Mouse (Mus musculus): Measurements from ENCODE around the gene Megf11.
"Not testable (repeated sequence)": the region's sequence is repeated elsewhere in the genome, so short reads cannot be mapped to it uniquely, and the experiment has no call there.

Megf11 gene

DNA sequence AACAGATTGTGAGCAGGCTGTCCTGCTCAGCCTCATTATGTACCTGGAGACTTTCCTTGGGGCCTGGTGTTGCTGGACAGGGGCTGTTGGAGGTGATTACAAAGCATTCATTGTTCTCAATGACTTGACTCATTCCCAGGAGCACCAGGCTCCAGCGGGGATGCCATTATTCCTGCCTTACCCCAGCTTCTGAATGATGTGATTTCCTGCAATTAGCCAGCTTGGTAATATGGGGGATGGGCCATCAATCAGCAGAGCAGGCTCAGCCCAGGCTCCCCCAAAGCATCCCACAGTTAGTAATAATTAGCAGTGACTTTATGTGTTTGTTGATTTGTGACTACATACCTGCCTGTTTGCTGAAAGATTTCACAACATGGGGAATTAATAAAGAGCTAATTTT is 279.2 kb downstream of the Megf11 start:
- no peak for DNase-seq

DNA sequence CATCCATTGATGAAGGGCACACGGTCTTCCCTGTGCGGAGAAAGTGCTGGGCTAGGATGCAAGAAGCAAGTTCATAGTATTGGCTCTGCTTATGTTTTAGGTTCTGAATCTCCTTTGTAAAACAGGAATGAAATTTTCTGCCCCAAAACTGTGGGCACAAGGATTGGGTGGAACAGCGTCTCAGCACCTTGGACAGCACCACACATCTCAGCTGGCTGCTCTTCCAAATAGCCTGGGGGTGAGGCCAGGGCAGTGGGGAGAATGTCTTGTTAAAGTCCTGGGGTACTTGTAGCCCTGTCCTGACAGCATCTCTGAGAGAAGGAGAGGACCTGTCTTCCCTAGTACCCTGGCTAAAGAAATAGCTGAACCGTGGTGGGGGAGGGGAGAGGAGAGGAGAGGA is 281.1 kb downstream of the Megf11 start:
- peak; percentile 4 for DNase-seq

DNA sequence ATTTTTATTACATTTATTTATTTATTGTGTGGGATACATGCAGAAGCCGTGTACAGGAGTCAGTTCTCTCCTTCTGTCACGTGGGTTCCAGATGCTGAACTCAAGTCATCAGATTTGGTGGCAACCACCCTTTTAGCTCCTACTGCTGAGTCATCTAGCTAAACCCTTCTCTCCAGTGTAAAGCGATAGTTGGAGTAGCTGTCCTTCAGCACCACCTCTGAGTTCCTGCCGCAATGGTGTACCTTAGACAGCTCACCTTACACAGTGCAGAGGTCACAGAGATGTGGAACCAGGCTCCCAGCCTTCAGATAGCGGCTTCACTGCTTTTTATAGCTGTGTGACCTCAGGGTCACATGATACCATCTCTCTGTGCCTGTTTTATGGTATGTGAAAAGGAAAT is 282.1 kb downstream of the Megf11 start:
- peak; percentile 4 for DNase-seq

DNA sequence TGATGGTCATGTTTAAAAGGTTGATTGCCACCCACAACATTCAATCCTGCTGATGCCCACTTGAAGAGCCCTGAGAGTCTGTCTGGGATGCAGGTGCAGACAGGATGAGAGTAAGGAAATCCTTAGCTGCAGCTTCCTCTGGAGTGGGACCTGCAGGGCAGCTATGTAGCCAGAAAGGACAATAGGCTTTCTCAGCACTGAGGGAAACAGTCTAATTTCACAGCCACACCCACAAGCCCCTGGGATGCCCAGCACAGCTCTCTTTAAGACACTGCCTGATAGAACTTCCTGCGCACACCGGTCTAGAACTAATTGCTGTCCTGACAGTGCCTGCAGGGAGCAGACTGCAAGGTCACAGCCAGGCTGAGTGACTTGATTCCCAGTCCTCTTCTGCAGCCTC is 282.6 kb downstream of the Megf11 start:
- no peak for DNase-seq

DNA sequence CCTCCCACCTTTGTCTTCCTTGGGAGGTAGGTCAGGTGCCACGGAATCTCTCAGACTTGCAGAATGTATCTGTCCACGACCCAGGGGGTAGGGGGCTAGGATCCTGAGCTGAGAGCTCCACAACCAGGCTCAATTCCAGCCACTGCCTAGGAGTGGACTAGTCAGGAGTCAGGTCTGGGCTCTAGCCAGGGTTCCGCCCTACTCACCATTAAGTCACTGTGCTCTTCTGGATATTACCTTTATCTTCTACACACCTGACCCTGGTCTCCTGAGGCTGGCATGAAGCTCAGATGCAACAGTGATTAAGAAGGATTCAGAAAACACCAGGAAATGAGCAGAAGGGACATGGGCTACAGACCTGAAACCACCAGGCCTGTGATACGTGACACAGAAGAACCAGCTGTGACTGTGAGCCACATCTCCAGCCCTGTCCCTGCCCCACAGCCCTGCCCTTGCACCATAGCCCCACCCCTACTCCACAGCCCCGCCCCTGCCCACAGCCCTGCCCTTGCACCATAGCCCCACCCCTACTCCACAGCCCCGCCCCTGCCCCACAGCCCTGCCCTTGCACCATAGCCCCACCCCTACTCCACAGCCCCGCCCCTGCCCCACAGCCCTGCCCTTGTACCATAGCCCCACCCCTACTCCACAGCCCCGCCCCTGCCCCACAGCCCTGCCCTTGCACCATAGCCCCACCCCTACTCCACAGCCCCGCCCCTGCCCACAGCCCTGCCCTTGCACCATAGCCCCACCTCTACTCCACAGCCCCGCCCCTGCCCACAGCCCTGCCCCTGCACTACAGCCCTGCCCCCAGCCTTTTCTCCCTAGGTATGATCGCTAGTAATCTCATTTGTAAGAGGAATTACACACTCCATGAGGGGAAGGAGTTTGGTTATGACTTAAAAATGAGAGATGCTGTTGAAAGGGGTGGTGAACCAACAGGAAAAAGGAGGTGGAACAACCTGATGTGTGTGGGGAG is 286.2 kb downstream of the Megf11 start:
- DNase-seq, result peak; percentile 8

DNA sequence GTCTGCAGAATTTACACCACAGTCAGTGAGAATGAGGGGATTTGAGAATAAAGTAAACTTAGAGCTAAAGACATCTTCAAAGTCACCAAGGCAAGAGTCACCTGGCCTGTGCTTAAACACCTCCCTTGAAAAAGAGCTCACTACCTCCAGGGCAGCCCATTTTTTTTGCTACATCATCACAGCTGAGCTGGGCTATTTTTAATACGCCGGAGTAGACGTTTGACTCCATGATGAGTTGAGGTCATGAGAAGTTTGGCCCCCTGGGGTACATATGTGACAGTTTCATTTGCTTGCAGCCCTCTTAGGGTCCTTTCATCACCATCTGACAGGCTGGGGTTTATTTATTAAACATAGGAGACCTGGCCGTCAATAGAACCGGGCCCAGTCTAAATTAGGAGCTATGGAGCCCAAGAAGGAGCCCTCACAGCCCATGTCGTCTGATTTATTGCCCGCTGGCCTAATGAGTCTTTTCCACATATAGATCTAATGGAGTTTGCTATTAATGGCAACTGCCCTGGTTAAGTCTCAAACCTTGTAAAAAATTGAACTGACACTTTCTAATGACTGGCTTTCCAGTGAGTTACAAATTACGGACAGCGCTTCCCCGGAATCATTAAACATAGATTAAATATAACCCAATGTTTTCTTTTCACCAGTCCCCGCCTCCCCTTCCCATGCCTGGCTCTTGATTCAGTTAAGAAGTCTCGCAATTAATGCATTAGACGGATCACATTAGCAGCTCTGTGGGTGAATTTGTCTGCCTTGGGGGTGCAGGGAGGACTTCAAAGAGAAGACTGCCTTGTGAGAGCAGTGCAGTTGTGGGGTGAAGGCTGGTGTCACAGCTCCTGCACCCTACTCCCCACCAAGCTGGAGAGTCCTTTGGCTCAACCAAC is 301.9 kb downstream of the Megf11 start:
- no peak for DNase-seq

DNA sequence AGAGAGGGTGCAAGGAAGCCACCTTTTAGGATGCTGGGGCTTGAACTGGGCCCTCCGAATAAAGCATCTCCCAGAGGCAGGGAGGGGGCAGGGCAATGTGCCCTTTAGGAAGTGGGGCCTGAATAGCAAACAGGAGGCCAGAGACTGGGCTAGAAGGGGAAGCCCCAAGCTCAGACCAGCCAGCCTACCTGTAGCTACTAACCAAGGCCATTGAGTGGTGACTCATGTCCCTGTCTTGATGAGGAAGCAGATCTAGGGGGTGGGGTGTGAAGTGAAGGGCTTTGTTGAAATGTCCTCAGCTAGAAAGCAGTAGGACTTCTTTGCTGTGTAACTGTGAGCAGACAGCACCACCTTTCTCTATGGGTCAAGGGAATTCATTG is 302.6 kb downstream of the Megf11 start:
- no peak for DNase-seq

DNA sequence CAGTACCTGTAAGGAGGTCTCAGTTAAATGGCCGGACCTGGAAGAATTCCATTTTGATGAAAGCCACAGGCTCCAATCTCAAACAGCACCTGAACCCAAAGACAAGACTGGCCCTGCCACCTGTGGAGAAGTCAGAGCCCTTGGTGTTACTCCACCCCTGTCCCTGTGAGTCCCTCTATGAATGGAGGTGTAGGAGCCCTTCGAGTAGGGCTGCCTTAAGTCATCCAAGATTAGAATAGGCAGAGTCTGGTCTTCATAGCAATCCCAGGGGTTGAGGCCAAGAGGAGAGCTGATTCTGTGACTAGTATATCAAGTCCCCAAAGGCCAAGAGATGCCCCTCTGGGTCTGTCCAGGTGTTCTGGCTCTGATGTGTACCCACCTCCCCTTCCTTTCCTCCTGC is 305.3 kb downstream of the Megf11 start:
- no peak for DNase-seq

DNA sequence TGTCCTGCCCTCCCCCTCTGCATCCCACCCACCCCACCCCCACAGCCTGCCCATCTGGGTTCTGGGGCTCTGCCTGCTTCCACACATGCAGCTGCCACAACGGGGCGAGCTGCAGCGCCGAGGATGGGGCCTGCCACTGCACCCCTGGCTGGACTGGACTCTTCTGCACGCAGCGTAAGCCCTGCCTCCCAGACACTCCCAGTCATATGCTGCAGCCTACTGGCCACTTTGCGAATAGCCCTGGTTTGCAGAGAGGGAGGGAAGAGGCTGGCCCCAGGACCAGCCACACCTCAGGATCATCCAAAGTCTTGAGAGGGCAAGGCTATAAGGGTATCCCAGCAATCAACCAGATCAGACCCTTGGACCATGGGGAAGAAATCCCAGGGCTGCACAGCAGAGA is 305.8 kb downstream of the Megf11 start:
- peak; percentile 11 for DNase-seq

DNA sequence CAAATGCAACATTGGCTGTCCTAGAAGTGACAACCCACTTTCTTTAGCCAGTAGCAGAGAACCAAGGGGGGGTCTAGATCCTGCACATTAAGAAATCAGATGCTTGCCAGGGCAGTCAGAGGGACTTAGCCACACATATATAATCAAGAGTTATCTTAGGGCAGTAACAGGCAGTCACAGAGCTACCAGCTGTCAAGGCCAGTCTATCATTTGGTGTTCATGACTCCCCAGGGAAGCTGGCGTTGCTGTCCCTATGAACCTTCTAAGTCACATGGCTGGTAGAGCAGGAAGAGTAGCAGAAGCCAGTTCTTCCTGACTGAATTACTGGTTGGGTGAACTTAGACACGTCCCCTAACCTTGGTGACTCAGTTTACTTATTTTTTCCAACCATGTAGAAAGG is 307.7 kb downstream of the Megf11 start:
- DNase-seq, result no peak

DNA sequence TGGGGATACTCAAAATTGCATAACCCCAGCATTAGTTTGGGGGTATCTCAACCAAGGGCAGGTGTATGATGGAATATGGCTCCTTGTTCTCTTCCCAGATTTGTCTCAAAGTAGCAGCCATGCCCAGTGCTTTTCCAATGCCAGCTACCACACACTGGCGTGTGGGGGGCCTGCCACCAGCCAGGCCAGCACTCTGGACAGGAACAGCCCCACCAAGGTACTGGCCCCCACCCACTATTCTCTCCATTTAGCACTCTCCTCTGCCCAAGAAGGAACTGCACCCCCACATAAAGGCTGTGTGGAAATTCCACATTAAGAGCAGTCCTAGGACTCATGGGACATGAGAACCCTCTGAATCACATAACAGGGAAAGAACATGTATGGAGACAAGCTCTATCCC is 309.8 kb downstream of the Megf11 start:
- no peak for DNase-seq

DNA sequence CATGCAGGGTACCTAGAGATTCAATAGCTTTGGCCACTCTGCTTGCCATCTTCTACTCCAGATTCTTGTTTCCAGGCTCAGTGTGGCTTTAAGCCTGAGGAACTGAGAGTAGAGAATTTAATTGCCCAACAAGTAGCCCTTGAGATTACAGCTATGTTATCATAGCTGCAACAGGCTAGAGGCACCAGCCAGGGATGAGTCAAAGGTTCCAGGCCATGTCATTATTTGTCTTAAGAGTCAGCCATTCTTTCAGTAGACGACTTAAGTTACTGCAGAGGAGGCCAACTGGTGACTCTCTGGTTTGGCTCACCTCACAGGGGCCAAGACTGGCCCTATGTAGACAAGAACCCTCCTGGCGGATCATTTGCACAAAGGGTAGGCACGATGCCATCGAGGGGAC is 311.0 kb downstream of the Megf11 start:
- DNase-seq, result no peak

DNA sequence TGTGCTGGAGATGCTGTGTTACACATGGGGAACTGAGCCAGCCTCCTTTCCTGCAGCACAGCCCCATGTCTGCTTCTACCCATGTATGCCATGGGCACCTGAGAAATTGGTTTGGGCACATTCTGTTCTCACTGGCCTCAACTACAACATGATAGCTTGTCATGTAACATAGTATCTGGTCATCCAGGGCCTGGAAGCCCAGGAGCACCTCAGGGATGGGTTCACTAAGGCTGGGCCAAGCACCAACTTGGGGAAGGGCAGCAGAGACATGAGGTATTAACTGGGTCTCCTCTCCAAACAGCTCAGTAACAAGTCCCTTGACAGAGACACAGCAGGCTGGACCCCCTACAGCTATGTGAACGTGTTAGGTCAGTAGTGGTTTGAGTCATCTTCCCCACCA is 311.6 kb downstream of the Megf11 start:
- DNase-seq, result no peak

DNA sequence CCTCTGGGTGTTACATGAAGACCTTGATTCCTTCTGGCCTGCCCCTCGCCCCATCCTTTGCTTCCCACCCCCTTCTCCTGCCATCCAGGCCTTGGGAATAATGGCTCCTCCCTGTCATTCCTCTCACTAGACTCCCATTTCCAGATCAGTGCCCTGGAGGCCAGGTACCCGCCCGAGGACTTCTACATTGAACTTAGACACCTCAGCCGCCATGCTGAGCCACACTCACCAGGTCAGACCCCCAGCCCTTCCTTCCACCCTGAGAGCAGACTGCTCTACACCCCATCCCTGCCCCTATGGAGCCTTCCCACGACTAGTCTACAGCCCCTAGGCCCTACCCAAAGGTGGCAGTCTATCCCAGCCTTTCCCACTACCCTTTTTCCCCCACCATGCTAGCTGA is 312.3 kb downstream of the Megf11 start:
- no peak for DNase-seq

DNA sequence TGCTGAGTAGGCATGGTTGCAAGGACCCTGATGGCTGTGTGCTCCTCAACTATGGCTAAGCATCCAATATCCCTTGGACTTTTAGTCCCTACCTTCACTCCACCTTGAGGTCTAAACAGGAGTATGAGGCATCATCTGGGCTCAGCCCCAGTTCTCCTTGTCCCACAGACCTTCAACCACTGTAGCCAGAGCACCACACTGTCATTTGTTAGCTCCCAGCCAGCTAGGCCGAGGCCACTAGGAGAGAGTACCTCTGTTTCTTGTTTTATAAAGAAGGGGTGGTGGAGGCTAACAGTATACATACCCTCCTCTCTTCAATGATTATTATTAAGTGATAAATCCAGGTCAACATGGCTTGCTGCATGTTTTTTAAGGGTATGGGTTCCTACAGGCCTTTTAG is 313.2 kb downstream of the Megf11 start:
- DNase-seq, result no peak

DNA sequence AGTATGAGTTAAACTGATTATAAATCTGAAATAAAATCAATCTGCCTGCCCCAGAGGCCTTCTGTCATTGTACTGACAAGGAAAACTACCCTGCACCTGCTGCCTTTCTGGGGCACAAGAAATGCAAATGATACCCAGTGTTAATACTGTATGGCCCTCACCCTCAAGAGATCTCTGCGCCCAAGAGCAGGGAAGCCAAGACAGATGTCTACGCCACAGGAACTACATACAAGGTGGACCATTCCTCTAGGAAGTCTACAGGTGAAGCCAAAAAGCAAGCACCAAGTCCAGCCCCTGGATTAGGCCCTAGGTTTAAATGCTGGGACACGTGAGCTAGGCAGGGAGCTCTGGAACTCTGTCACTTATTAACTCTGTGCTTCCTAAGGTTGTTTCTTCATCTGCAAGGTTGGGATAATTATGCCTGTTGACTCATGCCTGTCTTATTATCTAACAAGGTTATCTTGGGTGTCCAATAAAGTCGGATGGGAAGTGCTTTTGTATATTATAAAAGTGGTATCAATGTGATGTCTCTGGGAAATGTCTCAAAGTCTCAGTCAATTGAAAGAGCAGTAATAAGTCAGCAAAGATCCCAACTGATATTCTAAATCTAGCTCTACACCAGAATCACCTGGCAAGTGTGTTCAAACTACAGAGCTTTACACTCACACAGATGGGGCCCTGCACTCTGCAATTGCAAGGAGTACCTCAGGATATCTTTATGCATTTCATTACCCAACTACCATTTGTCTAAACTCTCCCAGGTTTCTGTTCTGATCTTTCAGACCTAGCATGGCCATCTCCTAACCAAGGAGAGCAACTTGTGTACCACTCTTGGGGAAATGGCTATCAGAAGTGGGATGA is 315.3 kb downstream of the Megf11 start:
- no peak for DNase-seq

DNA sequence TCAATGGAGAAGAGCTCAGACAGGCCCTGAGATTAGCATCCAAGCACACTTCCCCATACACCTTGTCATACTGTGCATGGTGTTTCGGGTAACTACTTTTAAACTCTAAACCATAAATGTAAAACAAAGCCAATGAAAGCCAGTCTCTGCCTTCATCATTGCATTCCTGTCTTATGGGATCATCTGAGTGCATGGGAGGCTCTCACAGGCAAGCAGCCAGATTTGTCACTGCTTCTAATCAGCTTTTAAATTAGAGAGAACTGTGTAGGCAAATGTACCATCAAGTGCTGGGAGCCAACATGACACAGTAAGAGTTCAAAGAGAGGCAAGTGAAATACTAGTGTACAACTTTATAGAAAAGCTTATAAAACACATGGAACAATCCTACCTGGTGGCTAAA is 316.2 kb downstream of the Megf11 start:
- DNase-seq, result no peak

DNA sequence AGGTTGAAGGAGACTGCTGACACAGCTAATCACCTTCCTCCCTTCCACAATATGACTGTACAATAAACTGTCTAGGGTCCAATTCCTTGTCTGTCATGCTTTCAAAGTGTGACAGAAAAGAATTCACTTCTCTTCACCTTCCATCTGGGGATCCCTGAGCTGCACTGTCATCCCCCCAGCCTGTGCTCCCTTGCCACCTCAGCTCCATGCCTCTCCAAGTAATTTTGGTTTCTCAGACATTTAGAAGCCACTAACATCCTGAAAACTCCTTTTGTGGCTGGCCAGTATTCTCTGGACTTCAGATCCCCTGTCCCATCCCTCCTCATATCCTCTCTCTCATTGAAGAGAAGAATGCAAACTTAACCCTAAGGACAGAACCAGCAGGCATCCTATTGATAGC is 317.0 kb downstream of the Megf11 start:
- DNase-seq, result no peak

DNA sequence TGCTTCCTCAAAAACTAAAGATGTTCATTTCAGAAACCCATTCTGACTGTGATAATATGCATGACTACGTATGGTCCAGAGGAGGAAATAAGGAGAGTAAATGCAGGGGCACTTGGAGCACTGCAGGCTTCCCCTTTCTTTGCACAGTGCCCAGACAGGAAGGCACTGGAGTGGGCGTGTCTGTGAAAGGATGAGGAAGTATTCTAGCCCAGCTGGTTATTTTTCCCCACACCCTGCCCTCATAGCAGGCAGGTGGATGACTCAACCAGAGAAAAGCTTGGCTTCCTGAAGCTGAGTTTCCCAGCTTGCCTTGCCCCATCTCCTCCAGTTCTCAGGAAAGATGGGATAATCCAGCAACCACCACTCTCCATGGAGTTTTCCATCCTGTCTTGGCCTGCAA is 317.5 kb downstream of the Megf11 start:
- peak; percentile 14 for DNase-seq

DNA sequence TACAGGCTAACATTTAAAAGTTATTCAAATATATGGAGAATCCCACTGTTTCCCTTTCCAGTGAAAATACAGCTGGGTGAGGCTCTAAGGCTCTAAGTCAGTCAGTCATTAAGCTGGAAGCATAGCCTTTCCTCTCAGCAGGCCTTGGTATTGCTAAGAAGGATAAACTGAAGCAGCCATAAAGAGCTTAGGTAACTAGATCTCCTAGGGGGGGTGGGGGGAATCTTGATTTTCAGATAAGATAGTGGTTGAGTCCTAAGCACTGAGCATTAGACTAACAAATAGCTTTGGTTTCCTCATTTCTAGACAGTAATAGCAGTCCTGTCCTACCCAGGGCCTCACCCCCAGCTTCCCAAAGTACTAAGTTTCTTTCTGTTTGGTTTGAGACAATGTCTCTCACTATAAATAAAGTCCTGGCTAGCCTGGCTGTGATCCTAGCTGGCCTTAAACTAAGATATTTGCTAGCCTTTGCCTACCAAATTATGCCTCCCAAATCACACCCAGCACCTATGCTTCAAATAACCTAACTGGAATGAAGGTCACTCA is 318.1 kb downstream of the Megf11 start:
- no peak for DNase-seq

DNA sequence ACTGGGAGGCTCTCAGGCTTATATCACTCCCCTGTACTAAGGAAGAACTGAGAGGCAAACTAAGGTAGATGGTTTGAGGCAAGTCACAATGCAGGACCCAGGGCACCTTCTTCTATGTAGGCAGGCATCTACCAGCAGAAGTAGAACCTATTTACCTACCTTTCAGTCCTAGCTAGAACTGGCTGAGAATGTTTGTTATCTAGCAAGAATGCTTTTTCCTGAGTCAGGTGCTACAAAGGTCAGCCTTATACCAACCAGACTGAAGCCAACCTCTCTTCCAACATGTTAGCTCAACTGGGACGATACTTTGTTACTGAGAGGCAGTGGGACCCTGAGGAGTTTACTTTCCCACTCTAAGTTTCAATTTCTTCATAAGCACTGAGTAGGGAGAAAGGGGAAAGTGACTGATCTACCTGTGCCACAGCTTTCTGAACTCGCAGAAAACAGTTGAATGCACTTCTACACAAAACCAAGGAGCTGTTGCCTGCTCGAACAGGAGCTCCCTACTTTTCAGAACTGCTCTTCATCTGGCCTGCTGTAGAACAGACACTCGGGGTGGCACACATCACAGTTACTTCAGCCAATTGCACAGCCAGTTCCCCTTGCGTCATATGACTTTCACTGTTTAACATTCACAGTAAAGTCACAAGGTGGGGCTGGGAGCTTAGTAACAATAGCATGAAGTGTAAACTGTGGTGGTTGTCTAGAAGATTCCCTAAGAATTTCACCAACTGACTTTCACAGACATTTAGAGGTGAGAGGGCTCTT is 318.8 kb downstream of the Megf11 start:
- DNase-seq, result no peak

DNA sequence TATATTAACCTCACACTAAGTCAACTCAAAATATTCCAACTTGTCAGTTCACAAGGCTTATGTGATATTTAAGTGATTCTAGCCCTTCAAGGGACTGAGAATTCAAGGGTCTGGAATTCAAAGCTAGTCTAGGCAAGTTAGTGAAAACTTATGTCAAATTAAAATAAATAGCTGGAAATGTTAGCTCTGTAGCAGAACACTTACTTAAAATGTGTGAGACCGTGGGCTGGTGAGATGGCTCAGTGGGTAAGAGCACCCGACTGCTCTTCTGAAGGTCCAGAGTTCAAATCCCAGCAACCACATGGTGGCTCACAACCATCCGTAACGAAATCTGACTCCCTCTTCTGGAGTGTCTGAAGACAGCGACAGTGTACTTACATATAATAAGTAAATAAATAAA is 324.9 kb downstream of the Megf11 start:
- DNase-seq, result not testable (repeated sequence)

Measured in thymus, postnatal 25 days (tissue).